Mouse (Mus musculus) forebrain, postnatal 0 days (tissue): ENCODE data around the gene Lcp1. TPM values are rescaled to one million over a fixed set of nuclear protein-coding genes. Genes with fewer than 3 reads are reported as not detected.

Source experiments
- ATAC-seq: fragments of 200-750 bp; cut with Nextera tagmentation; 2 replicates; pipeline ENCODE4 v1.8.0; 2017; ENCODE audit warnings: mild to moderate bottlenecking, moderate library complexity
- DNase-seq: peaks from one replicate; pipeline ENCODE4 v3.0.0-alpha.2; 2015
- H3K27ac ChIP-seq: fragments of 300-500 bp; sonication (generic); 2 replicates; pipeline ENCODE4 v1.5.1; 2014; ENCODE audit warnings: low read depth, mild to moderate bottlenecking, antibody characterized with exemption, low read length, moderate library complexity, mixed read lengths
- H3K27me3 ChIP-seq: fragments of 300-500 bp; sonication (generic); 2 replicates; pipeline ENCODE4 v1.6.1; 2014; ENCODE audit warnings: mild to moderate bottlenecking, low read length, mixed read lengths; ENCODE audit not compliant: insufficient read depth
- H3K36me3 ChIP-seq: fragments of 300-500 bp; sonication (generic); 2 replicates; pipeline ENCODE4 v1.6.1; 2014; ENCODE audit warnings: mild to moderate bottlenecking, moderate library complexity; ENCODE audit not compliant: insufficient read depth
- H3K4me1 ChIP-seq: fragments of 300-500 bp; sonication (generic); 2 replicates; pipeline ENCODE4 v1.6.1; 2014; ENCODE audit warnings: antibody characterized with exemption; ENCODE audit not compliant: insufficient read depth
- H3K4me2 ChIP-seq: fragments of 300-500 bp; sonication (generic); 2 replicates; pipeline ENCODE4 v1.6.1; 2014; ENCODE audit warnings: low read depth, mild to moderate bottlenecking, moderate library complexity
- H3K4me3 ChIP-seq: fragments of 300-500 bp; sonication (generic); 2 replicates; pipeline ENCODE4 v1.5.1; 2014; ENCODE audit warnings: low read depth, low read length, mixed read lengths
- H3K9ac ChIP-seq: fragments of 300-500 bp; sonication (generic); 2 replicates; pipeline ENCODE4 v1.6.1; 2014; ENCODE audit warnings: mild to moderate bottlenecking
- H3K9me3 ChIP-seq: fragments of 300-500 bp; sonication (generic); 2 replicates; pipeline ENCODE4 v1.6.1; 2016; ENCODE audit warnings: low read length
- CTCF ChIP-seq: sonication (generic); IDR thresholded peaks from 2 replicates; pipeline ENCODE4 v1.5.1; 2016; ENCODE audit warnings: antibody characterized with exemption, control low read depth, low read depth
- WGBS: fragments of 180-500 bp; shearing (Covaris S2); extraction: QIAGEN DNeasy Blood & Tissue Kit; methylation state at CpG from one replicate; pipeline ENCODE4 v1.1.7; 2014; 5-methylcytosine and 5-hydroxymethylcytosine counted together
- polyA plus RNA-seq: library from polyadenylated mRNA; unstranded; fragments of >200 nt; fragmentation: Nextera tagmentation; extraction: Ambion mirVana; gene quantifications from 2 replicates; pipeline ENCODE4 v1.2.1, GENCODE M21; 2015
- total RNA-seq: library from RNA; depleted of rRNA; stranded (reverse); fragments of >200 nt; gene quantifications from 2 replicates; pipeline ENCODE4 v1.2.3, GENCODE M21; 2014

The Lcp1 gene
- total and polyA plus RNA-seq, 2 experiments from 2014 or later = 7.4 to 7.5 TPM

GRCm38 (mm10) chr14:75233070-75233469 lies 102.2 kb downstream of the Lcp1 start:
- Histone ChIP-seq H3K9ac (no peak overlapping the region), H3K27ac (no peak overlapping the region), H3K4me2 (no peak overlapping the region), H3K27me3 (no peaks in the 10 kb centered on the region), H3K36me3 (no peaks in the 10 kb centered on the region), H3K9me3 (no peaks in the 10 kb centered on the region), H3K4me1 (peaks cover 17% of the 10 kb centered on the region), H3K4me3 (no peak overlapping the region)
- ATAC-seq = no peak
- DNase-seq = no peak
- no peak for TF ChIP-seq CTCF
- WGBS = 94% methylated on average over 5 of the region's 5 CpGs

- no peaks in the 10 kb centered on the region for H3K36me3 ChIP-seq
- no peaks in the 10 kb centered on the region for H3K27me3 ChIP-seq
- H3K4me1 ChIP-seq = peaks cover 17% of the 10 kb centered on the region
- no peak for TF ChIP-seq CTCF
- DNase-seq = no peak
- 0 out of 2 replicates have a peak overlapping the region, but pooled peaks have one; percentile 14 for H3K4me3 ChIP-seq
- H3K27ac ChIP-seq = peak overlapping the region; percentile 75
- peak; percentile 18; the same call in 1 of the 2 replicates for ATAC-seq
- H3K9ac ChIP-seq = 0 out of 2 replicates have a peak overlapping the region, but pooled peaks have one; percentile 3
- H3K9me3 ChIP-seq = no peaks in the 10 kb centered on the region
- 22% methylated on average over 8 of the region's 8 CpGs for WGBS
- peak overlapping the region; percentile 43 for H3K4me2 ChIP-seq
These were observed 104.7 kb downstream of the Lcp1 start for GRCm38 (mm10) chr14:75235552-75235951.

GRCm38 (mm10) chr14:75235955-75236635 lies 105.2 kb downstream of the Lcp1 start:
- 10% methylated on average over 9 of the region's 9 CpGs for WGBS
- peak overlapping the region; percentile 43 for H3K4me2 ChIP-seq
- DNase-seq = peak; percentile 87
- no peak overlapping the region for H3K9ac ChIP-seq
- H3K27me3 ChIP-seq = no peaks in the 10 kb centered on the region
- H3K4me3 ChIP-seq = peak overlapping the region; percentile 14; the same call in 1 of the 2 replicates
- H3K9me3 ChIP-seq = no peaks in the 10 kb centered on the region
- H3K36me3 ChIP-seq = no peaks in the 10 kb centered on the region
- TF ChIP-seq CTCF = no peak
- peak; percentile 97 for ATAC-seq
- H3K27ac ChIP-seq = peak overlapping the region; percentile 75
- H3K4me1 ChIP-seq = peaks cover 17% of the 10 kb centered on the region

- 17% methylated on average over 4 of the region's 4 CpGs for WGBS
- no peaks in the 10 kb centered on the region for H3K27me3 ChIP-seq
- DNase-seq (peak; percentile 22), ATAC-seq (no peak)
- TF ChIP-seq CTCF = no peak
- H3K4me1 ChIP-seq = peaks cover 17% of the 10 kb centered on the region
- H3K27ac ChIP-seq = peak overlapping the region; percentile 75
- H3K4me3 ChIP-seq = no peak overlapping the region
- peak overlapping the region; percentile 43; the same call in 1 of the 2 replicates for H3K4me2 ChIP-seq
- H3K9ac ChIP-seq = no peak overlapping the region
- no peaks in the 10 kb centered on the region for H3K36me3 ChIP-seq
- H3K9me3 ChIP-seq = no peaks in the 10 kb centered on the region
These were observed 105.7 kb downstream of the Lcp1 start for GRCm38 (mm10) chr14:75236636-75237003.

- H3K27me3 ChIP-seq = no peaks in the 10 kb centered on the region
- H3K36me3 ChIP-seq = no peaks in the 10 kb centered on the region
- H3K27ac ChIP-seq = peak overlapping the region; percentile 75
- no peak overlapping the region for H3K4me3 ChIP-seq
- H3K4me2 ChIP-seq = no peak overlapping the region
- peaks cover 17% of the 10 kb centered on the region for H3K4me1 ChIP-seq
- H3K9ac ChIP-seq = no peak overlapping the region
- no peak for DNase-seq
- no peak for TF ChIP-seq CTCF
- no peak for ATAC-seq
- WGBS = 32% methylated on average over 8 of the region's 8 CpGs
- H3K9me3 ChIP-seq = no peaks in the 10 kb centered on the region
These were observed 106.2 kb downstream of the Lcp1 start for GRCm38 (mm10) chr14:75237096-75237495.

- WGBS = 73% methylated on average over 6 of the region's 6 CpGs
- DNase-seq = no peak
- H3K27ac ChIP-seq = no peak overlapping the region
These were observed 107.3 kb downstream of the Lcp1 start for GRCm38 (mm10) chr14:75238054-75238692.

GRCm38 (mm10) chr14:75242087-75242486 lies 111.2 kb downstream of the Lcp1 start, which contains the start of gene Cpb2:
Gene Cpb2, plus strand, starts transcription at chr14:75242287.
- no peak within 1 kb of the TSS for H3K4me2 ChIP-seq
- TF ChIP-seq CTCF = no peak
- no peaks in the 10 kb centered on the region for H3K36me3 ChIP-seq
- H3K4me3 ChIP-seq = no peak within 1 kb of the TSS
- no peak within 1 kb of the TSS for H3K9ac ChIP-seq
- no peak within 1 kb of the TSS for H3K27ac ChIP-seq
- no peaks in the 10 kb centered on the region for H3K9me3 ChIP-seq
- no peaks in the 10 kb centered on the region for H3K27me3 ChIP-seq
- 0 out of 2 replicates have a peak, but pooled peaks cover 2% of the 10 kb centered on the region for H3K4me1 ChIP-seq
- ATAC-seq = no peak
- no peak for DNase-seq
- WGBS = 93% methylated on average over 5 of the region's 5 CpGs

More at GRCm38 (mm10) chr14:75238054-75238692, 107.3 kb downstream of the Lcp1 start:
- no peaks in the 10 kb centered on the region for H3K36me3 ChIP-seq
- no peaks in the 10 kb centered on the region for H3K9me3 ChIP-seq
- ATAC-seq = no peak
- no peak overlapping the region for H3K9ac ChIP-seq
- no peak overlapping the region for H3K4me3 ChIP-seq
- H3K27me3 ChIP-seq = no peaks in the 10 kb centered on the region
- peaks cover 17% of the 10 kb centered on the region for H3K4me1 ChIP-seq
- no peak for TF ChIP-seq CTCF
- H3K4me2 ChIP-seq = no peak overlapping the region
